Comparison of ENCODE assay signal across 19 mouse cellular contexts in the genomic region with DNA sequence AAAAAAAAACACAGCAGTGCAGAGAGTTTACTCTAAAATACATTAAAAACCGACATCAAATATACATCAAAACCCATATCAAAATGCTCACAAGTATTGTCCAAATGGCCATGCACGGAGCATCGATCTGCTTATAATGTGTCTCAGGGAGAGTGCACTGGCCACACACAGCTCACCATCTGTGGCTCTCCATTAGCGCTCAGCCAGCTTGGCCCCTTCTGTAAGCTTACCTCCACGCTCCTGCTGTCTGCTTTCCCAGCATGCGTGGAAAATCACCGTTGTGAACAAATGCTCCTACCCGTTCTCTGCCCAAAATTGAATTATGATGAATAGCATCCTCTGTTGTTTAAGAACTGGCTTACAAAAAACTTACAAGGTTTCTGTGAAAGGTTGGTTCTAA. TPM values are rescaled to one million over a fixed set of nuclear protein-coding genes. Genes with fewer than 3 reads are reported as not detected.
A peak's percentile ranks its signal among the peaks of the same experiment; 100 is the strongest.
DNase-seq lines count a peak whose midpoint lies in the region; ATAC-seq lines count a peak whose summit lies in the region.
"Had no signal": no experiment of that assay in that cellular context is flagged by ENCODE, and none has a peak within 500 bp of the region (broad histone marks: within the 10 kb centered on the region; RNA-seq: fewer than 3 reads in every experiment).

No protein-coding gene starts in this region.

- ATAC-seq in heart, embryonic 12.5 days (ENCODE audit: insufficient number of reproducible peaks, low FRiP score), result no peak
- ATAC-seq: forebrain, postnatal 0 days; inflammation-experienced regulatory T-cells, adult 6 months had no signal

- H3K9me3 ChIP-seq in heart, embryonic 12.5 days (replicated peaks), result no peaks in the 10 kb centered on the region
- H3K9me3 ChIP-seq: embryonic facial prominence, embryonic 12.5 days; heart, embryonic 13.5 days; midbrain, embryonic 12.5 days had no signal

- WGBS in heart, embryonic 12.5 days, result 75% methylated on average over 8 of the region's 8 CpGs

- H3K27ac ChIP-seq in heart, embryonic 12.5 days (ENCODE audit: poor library complexity, severe bottlenecking), result no peak overlapping the region
- H3K27ac ChIP-seq: embryonic facial prominence, embryonic 12.5 days; heart, embryonic 13.5 days; midbrain, embryonic 12.5 days had no signal

- peak; percentile 49 for DNase-seq in retina, embryonic 14.5 days (ENCODE audit: low spot score)
- no peak for DNase-seq in retina, postnatal 1 day
- DNase-seq in cerebellum, adult 8-10 months, result peak; percentile 80
- DNase-seq in layer of hippocampus, adult 8-10 months (ENCODE audit: low spot score in 2 of 2), result peak; percentile 12 to 16
- no peak for DNase-seq in gastrocnemius, postnatal 25 days
- DNase-seq in adrenal gland, adult (ENCODE audit: inconsistent age in 2 of 2, low spot score in 1 of 2), result no peak
- DNase-seq: forebrain, postnatal 0 days; heart, postnatal 4 days; kidney, adult 8-10 months; kidney, postnatal 36 days; lung, embryonic 14.5 days; lung, postnatal 4 days; spleen, adult 18-20 months had no signal

- no peaks in the 10 kb centered on the region for H3K4me1 ChIP-seq in heart, embryonic 12.5 days (replicated peaks)
- H3K4me1 ChIP-seq: heart, embryonic 13.5 days; midbrain, embryonic 12.5 days had no signal

- no peak overlapping the region for H3K4me3 ChIP-seq in heart, embryonic 12.5 days
- H3K4me3 ChIP-seq: embryonic facial prominence, embryonic 12.5 days; heart, embryonic 13.5 days; midbrain, embryonic 12.5 days had no signal

- H3K27me3 ChIP-seq in heart, embryonic 12.5 days (replicated peaks), result no peaks in the 10 kb centered on the region
- H3K27me3 ChIP-seq: embryonic facial prominence, embryonic 12.5 days; heart, embryonic 13.5 days; midbrain, embryonic 12.5 days had no signal

- H3K36me3 ChIP-seq in heart, embryonic 12.5 days, result no peaks in the 10 kb centered on the region
- H3K36me3 ChIP-seq: embryonic facial prominence, embryonic 12.5 days; heart, embryonic 13.5 days; midbrain, embryonic 12.5 days had no signal

- no peak overlapping the region for H3K9ac ChIP-seq in heart, embryonic 12.5 days
- H3K9ac ChIP-seq: embryonic facial prominence, embryonic 12.5 days; forebrain, postnatal 0 days; heart, embryonic 13.5 days; lung, embryonic 14.5 days; midbrain, embryonic 12.5 days had no signal

- no peak overlapping the region for H3K4me2 ChIP-seq in heart, embryonic 12.5 days
- H3K4me2 ChIP-seq: embryonic facial prominence, embryonic 12.5 days; heart, embryonic 13.5 days; lung, embryonic 14.5 days; midbrain, embryonic 12.5 days had no signal

RNA-seq across cellular contexts. Expression of gene Ptprr, which starts 16.2 kb away (rescaled TPM):
- 10 to 100 TPM; 16.9 to 18.3 (median 17.1) TPM for total RNA-seq in layer of hippocampus, adult 8-10 months (2022)
- total RNA-seq in gastrocnemius, postnatal 25 days (2021), result under 1 TPM; 0.62 to 0.95 TPM
- 0.80 and 1.0 TPM in 2 replicates for polyA plus RNA-seq in heart, embryonic 12.5 days (2016; fragmentation: Nextera tagmentation; extraction: Ambion mirVana)
- polyA plus RNA-seq: liver, adult 2 months had no signal

Comparison
In these comparisons a context has a peak if more than half of its experiments do, and no peak if none do; other contexts are left out.
1. DNase-seq: peak in retina, embryonic 14.5 days (single experiment), cerebellum, adult 8-10 months (single experiment) and layer of hippocampus, adult 8-10 months (2 of 2); none in retina, postnatal 1 day (single experiment), gastrocnemius, postnatal 25 days (single experiment) and adrenal gland, adult (0 of 2).
2. RNA of gene Ptprr, which starts 16.2 kb away (total RNA-seq): 16.9 to 18.3 TPM in layer of hippocampus, adult 8-10 months; 0.62 to 0.95 TPM in gastrocnemius, postnatal 25 days; every median in the first group is over 4 times any median in the second.